Mouse (Mus musculus) right cerebral cortex, postnatal 10 days (tissue): ENCODE results near the gene Htt.
"Not testable (repeated sequence)": the region's sequence is repeated elsewhere in the genome, so short reads cannot be mapped to it uniquely, and the experiment has no call there.

Experiments
- DNase-seq, 2 experiments: peaks; one replicate each; pipeline ENCODE4 v3.0.0; 2021; ENCODE audit warnings: low spot score in 2 of 2

Htt gene

DNA sequence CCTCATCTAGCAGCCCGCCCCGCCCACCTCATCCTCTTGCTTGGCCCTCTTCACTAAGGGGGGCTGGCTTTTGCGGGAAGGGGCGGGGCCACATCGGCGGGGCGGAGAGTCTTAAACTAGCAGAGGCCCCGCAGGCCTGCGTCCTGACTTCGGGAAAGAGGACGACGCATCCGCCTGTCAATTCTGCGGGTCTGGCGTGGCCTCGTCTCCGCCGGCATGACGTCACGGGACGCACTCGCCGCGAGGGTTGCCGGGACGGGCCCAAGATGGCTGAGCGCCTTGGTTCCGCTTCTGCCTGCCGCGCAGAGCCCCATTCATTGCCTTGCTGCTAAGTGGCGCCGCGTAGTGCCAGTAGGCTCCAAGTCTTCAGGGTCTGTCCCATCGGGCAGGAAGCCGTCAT is at the start of gene Htt:
Gene Htt (plus strand): TSS at position 232 of the 400 bp plus-strand sequence.
- DNase-seq, result peak; percentile 99

DNA sequence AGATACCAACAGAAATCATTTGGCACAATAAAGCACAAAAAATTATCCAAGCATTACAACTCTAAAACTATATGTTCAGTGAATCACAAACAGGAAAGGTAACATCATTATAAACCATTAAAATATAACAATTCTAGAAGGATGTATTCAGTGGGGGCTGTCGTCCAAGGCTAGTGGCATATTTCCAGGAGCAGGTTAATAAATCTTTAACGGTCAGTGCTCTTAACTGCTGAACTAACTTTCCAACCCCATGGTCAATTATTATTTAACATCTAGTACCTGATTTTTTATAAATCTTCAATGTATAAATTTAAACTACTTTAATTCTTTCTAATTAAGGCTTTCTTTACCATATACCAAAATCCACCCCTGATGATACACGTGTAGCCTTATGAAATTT is 47.2 kb upstream of the Htt start:
- not testable (repeated sequence) for DNase-seq

DNA sequence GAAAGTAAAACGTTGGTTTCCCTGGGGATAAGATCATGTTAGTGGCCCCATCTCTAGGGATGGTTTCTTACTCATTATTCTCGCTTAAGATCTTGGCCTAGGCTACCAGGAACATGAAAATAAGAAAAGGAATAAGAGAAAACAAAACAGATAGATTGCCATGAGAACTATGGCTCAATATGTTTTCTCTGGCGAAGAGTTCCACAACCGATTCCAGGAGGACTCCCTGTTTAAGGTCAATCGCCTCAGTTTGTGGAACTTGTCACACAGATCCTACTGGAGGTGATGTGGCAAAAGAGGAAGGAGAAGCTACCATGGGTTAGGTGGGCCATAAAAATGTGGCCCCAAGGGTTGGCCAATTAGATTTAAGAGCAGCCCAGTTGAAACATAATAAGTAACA is 46.7 kb upstream of the Htt start:
- no peak for DNase-seq

DNA sequence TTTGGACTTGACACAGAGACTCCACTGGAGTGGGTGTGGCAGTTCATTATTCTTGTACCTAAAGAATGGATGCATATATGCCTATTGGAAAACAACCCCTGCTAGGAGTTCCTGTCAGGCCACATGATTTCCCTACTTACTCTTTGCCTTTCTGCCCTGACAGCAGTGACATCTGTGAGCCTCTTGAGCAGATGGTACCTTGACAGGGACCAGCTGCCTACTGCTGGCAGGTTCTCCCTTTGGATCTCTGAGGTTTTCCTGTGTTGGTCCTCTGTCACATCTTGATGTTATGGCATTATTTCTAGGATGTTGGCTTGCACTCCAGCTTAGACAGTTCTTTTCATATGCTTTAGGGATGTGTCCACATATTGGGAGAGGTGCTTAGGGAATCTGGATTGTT is 32.4 kb upstream of the Htt start:
- DNase-seq, result peak in 1 of 2 experiments; percentile 33

DNA sequence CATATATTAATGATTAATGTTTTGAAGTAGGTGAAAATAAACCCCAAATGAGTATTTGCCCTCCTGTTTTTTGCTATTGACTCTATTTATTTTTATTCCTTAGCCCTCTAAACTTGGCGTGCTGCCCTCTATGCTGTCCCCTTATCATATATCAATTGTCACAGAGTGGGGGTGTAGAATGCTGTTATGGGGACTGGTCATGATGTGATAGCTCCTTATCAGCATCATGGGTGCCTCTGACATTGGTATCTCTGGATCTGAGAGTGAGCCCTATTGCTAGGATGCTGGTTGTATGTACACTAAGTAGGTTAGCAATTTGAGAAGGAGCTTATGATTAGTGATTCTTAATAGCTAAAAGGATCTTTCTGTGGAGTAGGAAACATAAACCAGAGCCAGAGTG is 31.3 kb upstream of the Htt start:
- DNase-seq, result no peak

DNA sequence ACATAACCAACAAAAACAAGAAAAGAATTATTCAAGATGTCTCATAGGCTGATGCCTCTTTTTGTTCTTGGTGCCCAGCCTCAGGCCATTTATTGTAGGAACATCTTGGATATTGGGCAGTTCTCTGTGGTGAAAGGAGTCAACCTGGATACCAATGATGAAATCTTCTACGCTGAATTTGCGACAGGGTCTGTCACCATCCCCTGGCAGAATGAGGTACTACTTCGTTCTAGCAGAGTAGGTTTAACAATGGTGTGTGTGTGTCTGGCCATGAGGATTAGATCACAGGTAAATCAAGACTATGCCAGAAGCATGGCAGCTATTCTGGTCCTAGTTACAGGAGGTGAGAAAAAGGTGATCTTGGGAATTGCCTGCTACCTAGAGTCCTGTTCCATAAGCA is 10.1 kb upstream of the Htt start:
- no peak for DNase-seq

DNA sequence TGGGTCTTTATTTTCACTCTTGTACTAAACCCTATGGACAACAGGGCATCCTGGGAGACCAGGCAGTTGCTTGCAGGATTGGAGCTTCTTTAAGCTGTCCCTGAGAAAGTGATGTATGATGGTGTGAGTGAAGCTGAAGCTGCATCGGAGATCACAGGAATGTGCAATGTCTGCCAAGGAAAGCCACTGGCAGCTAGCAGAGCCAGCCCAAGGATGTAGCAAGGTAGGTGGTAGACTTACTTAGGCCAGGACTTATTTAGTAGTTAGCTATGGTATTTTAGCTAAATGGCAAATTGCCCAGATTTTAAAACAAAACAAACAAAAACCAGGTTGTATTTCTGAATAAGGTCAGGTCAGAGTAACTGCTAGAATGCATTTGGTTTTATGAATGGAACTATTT is 2.8 kb upstream of the Htt start:
- no peak for DNase-seq

DNA sequence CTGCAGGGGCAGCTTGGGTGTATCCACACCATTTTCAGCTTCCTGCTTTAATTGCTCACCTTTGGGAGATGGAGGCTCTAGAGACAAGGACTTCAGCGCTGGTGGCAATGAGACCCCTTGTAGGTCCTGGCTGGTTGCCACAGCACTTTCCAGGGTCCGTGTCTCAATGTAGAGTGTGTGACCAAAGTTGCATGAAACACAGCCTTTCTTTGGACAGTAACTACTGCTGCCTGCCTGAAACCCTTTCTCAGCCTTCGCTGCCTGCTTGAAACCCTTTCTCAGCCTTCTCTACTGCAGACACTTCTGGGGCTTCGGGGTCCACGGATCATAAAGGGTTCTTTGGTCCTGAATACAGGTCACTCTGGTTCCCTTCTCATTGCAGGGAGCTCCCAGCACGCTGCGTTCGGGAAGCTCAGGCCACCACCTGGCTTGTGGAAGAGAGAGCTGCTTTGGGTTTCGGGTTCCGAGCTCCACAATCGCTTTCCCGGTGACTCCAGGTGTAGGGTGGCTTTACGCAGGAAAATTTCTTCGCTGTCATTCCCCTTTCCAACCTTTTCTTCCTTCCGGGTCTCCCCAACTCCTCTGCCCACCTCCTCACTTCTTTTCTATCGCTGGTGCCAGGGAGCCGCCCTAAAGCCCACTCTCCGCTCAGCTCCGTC is 561 bp upstream of the Htt start:
- peak; percentile 48 to 58 for DNase-seq

DNA sequence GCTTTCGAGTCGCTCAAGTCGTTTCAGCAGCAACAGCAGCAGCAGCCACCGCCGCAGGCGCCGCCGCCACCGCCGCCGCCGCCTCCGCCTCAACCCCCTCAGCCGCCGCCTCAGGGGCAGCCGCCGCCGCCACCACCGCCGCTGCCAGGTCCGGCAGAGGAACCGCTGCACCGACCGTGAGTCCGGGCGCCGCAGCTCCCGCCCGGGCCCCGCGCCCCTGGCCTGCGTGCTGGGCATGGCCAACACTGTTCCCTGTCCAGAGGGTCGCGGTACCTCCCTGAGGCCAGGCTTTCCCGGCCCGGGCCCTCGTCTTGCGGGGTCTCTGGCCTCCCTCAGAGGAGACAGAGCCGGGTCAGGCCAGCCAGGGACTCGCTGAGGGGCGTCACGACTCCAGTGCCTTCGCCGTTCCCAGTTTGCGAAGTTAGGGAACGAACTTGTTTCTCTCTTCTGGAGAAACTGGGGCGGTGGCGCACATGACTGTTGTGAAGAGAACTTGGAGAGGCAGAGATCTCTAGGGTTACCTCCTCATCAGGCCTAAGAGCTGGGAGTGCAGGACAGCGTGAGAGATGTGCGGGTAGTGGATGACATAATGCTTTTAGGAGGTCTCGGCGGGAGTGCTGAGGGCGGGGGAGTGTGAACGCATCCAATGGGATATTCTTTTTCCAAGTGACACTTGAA is 533 bp downstream of the Htt start:
- peak; percentile 64 to 72 for DNase-seq

DNA sequence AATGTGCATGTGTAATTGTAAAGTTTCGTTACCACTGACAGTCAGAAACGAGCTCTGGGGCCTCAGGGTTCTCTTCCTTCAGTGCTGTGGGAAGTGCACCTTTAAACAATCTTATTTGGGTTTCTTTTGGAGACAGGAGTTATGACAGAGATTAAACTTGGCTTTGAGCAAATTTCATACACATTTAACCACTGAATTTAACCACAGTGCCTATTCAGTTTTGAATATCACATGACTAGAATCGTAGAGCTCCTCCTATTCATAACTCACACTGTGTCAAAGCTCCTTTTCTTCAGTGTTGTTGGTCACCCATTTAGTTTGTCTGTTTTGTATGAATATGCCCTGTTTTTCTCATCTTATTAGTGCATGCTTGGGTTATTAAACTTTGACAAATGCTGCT is 10.3 kb downstream of the Htt start:
- DNase-seq, result no peak

DNA sequence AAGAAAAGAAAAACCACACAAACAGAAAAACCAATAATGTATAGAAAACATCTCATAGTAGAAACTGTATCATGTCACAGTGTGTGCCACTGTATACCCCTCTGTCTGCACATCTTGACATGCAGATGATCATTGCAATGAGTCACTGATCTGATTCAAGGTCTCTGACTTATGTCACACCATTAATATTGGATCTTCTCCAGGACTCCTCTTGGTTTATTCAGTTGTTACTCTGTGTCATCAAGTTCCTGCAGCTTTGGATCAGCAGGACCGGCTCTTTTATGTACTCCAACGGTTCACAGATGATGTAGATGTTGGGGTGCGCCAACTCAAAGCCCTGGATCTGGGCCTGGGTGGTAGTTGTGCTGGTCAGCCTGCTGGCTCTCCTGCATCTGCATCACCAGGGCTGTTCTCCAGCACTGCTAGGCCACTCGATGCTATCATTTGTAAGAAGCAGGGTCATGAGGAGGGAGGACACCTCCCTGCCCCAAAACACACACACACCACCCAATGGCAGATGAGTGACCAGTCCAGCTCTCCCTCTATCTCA is 11.2 kb downstream of the Htt start:
- no peak for DNase-seq

DNA sequence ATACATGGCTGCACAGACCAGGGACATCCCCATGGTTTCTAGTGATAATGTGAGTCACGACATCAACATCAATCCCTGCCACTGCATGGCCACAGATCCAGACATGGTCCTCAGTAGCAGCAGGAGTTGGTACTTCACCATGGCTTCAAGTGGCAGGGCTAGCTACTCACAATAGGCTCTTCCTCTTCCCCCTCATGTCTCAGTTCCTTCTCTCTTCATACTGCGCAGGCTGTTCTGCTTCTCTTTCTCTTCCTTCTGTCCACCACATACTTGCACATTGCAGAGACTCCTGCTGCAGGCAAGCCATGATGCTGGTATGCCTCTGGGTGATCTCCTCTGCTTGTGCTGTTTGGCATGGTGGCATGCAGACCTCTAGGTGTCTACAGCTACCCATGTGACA is 11.9 kb downstream of the Htt start:
- DNase-seq, result no peak

DNA sequence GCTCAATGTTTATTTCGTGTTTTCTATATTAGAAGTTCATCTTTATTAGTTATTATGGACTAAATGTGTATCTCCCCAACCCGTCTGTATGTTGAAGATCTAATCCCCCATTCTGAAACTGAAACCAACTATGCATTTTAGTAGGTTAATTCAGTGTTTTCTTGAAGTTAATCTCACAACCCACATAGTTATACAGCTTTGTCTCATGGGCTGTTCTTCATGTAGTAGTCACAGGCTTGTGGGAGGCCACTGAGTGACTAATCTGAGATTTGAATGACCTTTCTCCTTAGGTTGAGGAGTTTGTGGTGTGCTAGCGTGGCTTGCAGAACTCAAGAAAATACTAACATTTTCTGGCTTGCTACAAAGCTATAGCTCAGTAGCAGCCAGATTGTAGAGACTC is 23.5 kb downstream of the Htt start:
- no peak for DNase-seq

DNA sequence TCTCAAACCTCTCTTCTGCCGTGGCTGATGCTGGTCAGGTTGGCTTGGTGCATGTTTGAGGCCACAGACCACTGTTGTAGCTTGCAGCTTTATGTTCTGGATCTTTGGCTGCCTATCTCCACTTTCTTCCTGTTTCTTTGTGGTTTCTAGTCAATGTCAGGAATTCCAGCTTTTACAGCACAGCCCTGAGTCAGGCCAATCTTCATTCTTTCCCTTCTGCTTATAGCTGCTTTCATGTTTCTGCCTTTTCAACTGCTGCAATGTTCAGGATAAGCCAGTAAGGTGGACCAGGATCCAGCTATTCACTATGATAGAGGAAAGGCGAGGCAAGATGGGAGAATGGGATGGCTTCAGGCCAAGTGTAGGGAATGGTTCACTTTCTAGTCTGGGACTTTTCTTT is 29.6 kb downstream of the Htt start:
- no peak for DNase-seq

DNA sequence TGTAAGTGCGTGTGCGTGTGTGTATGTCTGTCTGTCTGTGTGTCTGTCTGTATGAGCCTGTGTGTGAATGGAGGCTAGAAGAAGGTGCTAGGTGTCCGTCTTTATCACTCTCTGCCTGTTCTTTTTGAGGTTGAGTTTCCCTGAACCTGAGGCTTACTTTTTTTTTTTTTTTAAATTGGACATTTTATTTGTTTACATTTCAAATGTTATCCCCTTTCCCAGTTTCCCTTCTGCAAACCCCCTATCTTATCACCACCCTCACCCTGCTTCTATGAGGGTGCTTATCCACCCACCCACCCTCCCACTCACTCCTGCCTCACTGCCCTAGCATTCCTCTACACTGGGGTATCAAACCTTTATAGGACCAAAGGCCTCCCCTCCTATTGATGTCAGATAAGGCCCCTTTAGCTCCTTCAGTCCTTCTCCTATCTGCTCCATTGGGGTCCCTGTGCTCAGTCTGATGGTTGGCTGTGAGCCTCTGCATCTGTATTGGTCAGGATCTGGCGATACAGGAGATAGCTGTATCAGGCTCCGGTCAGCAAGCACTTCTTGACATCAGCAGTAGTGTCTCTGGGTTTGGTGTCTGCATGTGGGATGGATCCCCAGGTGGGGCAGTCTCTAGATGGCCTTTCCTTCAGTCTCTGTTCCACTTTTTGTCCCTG is 38.9 kb downstream of the Htt start:
- no peak for DNase-seq

DNA sequence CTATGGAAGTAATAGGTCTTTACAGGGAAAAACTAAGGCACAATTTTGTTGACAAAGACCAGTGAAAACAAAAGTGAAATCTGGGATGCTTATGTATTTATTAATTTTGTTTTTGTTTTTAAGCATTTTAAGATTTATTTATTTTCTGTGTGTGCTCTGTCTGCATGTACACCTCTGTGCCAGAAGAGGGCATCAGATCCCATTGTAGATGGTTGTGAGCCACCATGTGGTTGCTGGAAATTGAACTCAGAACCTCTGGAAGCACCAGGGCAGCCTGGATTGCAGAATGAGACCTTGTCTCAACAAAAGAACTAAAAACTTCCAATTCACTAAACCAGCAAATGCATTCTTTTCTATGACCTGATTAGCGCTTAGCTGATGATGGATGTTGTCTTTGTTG is 44.5 kb downstream of the Htt start:
- DNase-seq, result no peak

DNA sequence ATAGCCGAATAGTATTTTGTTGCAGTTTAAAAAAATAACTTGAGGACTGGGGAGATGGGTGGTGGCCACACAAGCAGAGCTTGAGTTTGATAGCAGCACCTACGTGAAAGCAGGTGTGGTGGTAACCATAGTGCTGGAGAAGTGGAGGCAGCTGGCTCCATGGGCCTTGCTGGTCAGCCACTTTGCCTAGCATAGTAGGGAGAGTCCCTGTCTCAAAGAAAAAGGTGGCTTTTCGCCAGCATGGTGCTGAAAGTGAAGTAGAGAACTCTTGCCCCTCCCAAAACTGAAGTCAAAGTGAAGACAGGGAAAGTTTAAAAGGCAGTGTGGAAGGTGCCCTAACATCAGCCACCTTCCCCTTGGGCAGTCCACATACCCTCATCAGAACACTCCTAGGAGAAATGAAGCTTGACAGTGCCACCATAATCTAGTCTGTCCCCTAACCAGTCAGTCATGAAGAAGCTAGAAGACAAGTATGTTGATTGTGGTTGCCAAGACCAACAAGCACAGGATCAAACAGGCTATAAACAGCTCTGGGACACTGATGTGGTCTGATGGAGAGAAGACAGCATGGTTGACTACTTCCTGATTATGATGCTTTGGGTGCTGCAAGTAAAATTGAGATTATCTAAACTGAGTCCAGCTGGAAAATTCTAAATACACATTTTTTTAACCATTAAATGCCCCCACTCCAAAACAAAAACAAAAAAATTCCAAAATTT is 61.0 kb downstream of the Htt start:
- DNase-seq, result no peak

DNA sequence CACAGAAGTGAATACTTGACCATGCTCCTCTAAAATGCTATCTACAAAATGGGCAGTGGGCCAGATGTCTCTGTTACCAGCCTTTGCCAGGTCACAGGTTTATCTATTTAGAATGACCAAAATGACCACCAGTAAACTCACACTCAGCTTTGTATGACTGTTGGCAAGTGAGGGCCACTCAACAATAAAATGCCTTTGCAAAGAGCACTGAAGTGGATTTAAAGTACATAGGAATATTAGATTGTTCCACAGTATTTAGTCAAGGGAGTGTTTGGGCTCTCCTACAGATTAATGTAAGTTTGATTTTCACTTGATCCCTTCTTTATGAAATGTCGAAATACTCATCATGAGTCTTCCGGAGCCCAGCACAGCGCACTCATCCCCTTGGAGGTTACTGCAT is 92.5 kb downstream of the Htt start:
- no peak for DNase-seq

DNA sequence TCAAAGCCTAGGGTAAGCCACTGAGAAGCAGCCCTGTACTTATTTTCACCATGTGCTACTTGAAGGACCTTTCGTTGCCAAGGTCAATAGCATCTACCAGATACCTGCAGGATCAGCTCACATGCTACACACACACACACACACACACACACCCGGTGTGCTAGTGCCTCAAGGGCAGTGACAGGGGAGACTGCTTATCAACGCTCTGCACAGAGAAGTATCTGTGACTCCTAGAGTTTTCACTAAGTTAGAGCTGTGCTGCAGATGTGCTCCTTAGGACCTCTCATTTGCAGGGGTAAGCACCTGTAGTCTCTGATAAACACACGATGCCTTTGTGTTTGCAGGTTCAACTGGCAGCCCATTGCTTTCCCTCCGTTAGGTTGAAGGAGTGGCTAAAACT is 103.8 kb downstream of the Htt start:
- no peak for DNase-seq

DNA sequence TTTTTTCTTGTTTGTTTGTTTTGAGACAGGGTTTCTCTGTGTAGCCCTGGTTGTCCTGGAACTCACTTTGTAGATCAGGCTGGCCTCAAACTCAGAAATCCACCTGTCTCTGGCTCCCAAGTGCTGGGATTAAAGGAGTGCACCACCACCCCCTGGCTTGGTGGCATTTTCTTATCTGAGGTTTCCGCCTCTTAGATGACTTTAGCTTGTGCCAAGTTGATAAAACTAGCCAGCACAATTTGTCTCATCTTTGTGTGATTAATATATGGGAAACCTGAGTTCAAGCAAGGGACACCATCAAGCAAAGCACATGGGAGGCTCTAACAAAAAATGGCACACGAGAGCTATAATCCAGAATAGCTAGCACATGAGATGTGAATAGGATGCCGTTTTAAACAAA is 118.8 kb downstream of the Htt start:
- not testable (repeated sequence) for DNase-seq

DNA sequence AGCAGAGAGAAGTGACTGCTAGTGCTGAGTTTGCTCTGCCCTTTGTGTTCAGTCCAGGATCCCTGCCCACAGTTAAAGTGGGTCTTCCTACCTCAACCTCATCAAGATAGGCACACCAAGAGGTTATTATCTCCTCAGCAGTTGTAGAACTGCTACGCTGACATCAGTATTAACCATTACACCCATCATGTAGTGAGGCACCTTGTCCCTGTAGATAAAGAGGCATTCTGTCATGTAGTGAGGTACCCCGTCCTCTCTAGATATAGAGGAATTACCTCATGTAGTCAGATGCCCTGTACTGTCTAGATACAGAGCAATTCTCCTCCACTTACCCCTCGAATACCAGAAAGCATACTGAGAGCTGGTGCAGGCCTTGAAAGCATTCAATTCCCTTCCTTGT is 119.5 kb downstream of the Htt start:
- DNase-seq, result no peak

DNA sequence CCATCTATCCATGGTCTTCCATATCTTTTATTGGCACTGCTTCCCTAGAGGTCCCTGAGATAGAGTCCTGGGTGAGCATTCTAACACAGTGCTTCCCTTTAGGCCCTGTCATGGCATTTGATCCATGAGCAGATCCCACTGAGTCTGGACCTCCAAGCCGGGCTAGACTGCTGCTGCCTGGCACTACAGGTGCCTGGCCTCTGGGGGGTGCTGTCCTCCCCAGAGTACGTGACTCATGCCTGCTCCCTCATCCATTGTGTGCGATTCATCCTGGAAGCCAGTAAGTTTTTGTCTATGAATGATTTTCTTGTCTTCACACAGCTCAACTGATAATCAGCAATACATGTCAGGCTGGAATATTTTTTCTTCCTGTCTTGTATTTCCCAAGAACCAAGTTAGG is 123.7 kb downstream of the Htt start:
- DNase-seq, result no peak
